Mouse (Mus musculus) R1 (cell line): ENCODE measurements around the gene Ptk6.

Source experiments
- DNase-seq: peaks from one replicate; pipeline ENCODE4 v3.0.0-alpha.2; 2018; ENCODE audit warnings: low read depth, low spot score

The Ptk6 gene

DNA sequence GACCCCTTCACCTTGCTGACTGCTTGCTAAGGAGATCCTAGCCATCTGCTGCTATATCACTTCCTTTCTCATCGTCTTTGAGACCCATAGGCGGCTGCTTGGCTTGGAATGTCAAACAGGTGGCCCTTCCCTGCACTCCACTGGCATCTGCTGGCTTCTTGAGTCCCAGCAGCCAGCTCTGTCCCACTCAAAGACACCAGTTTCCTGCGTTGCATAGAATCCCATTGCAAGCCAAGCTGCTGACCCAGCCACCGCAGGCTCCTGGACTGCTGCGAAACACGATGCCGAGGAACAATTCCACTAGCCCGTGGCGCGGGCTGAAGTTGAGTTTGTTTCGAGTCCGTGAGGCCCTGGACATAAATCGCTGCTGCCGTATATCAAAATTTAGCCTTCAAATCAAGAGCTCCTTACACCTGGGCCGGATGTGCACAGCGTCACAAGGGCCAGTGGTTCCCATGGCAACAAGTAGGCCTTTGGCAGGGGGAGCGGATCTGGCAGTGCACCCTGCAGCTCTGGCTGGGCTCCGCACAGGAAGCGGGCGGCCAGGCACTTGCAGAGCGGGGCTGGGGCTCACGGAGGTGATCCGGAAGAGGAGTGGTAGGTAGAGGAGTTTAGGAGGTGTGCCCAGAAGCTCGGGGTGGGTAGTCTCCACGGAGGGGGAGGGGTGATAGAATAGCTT lies 17.1 kb upstream of the Ptk6 start, which contains the start of gene Fndc11:
Gene Fndc11, plus strand, starts transcription at position 476 of the 679 bp plus-strand sequence.
- peak; percentile 98 for DNase-seq

DNA sequence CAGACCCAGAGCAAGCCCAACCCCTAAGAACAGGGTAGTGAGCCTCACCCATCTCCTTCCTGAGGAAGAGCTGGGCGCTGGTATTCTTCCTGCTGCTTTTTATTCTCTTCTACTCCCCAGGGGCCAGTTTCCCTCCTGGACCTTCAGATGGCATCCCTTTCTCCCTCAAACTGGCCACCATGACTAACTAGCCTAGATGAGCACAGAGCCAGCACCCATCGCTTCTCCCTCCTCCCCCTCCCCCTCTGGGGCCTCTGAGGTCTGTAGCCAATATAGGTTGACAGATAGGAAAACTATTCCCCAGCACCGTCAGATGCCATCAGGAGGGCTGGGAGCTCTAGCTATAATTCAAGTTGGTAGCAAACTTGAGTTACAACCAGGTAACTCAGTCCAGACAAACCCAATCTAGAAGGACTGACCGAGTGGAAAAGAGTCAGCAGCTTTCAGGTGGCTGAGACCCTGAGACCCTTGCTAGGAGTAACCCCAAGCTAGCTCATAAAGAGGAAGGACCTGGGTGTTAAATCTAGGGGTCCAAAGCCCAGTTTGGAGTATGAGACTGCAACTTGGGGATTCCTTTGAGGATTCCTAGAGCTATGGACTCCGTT lies 16.4 kb upstream of the Ptk6 start:
- no peak for DNase-seq

DNA sequence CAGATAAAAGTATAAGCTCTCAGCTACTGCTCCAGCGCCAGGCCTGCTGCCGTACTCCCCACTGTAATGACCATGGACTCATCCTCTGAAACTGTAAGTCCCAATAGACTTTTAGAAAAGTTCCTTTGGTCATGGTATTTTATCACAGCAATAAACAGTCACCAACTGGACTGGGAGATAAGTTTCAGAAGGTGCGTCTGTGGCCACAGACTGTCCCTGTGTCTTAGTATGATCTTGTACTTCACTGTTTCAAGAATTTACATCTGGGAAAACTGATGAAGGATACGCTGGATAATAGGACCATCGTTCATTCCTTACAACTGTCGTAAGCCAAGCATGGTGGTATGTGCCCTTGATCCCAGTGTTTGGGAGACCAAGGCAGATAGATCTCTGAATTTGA lies 13.4 kb upstream of the Ptk6 start:
- DNase-seq, result no peak

DNA sequence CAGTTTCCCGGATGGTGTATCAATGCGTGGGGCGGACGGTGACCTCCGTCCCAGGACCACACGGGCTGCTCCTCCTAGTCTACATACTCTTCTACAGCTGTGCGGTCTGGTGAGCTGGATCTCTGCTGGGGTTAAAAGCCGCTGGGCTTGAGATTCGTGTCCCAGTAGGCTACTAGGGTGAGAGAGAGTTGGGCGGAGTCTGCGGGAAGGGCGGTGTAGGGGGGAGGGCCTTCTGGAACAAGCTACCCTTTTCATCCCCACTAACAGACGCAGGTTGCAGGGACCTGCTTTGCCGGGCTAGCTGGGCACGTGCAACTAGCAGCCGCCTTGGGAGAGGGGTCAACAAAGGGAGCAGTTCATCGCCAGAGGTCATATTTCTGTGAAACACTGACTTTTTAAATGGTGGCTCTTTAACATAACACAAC lies 10.4 kb upstream of the Ptk6 start, which contains the start of gene Srms:
Gene Srms, minus strand, starts transcription at position 165 of the 425 bp plus-strand sequence.
- peak; percentile 81 for DNase-seq

DNA sequence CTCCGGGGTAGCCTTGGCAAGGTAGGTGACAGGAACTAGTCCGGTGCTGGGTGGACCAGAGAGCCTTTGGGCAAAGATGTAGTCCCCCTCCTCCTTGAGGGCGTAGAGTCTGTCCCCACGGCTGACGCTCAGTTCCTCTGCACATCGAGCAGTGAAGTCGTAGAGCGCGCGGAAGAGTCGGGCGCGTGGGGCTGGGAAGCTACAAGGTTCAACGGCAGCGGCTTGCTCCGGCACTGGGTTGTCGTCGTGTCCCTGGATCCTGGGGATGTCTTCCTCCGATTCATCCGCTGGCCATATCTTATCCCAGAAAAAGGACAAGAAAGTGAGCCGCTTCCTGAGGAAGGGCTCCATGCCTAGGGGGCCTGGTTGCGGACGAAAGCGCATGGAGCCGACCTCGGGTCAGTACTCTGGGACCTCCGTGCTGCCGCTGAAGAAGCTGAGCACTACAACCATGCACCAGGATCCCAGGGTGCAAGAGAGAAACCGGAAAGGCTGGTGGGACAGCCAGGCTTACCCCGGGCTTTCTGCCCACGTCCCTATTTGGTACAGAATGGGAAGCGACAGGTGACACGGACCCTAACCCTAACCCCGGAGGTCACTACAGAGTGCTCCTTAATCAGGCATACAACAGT lies 9.9 kb upstream of the Ptk6 start:
- DNase-seq, result no peak

DNA sequence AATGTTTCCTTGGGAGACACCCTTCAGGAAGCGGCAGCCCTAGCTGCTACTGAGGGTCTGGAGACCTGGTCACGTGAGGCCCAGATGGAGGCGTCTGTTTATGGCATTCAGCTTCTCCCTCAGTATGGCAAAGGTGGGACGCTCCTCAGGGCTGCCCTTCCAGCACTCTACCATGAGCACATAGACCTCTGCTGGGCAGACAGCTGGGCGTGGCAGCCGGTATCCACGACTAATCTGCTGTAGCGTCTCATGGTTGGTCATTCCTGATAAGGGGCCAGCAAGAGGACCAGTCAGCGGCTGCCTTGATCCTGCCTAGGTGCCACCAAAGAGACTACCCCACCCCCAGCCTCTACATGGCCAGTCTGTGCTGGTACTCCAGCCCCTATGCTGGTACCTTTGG lies 3.5 kb upstream of the Ptk6 start:
- no peak for DNase-seq

DNA sequence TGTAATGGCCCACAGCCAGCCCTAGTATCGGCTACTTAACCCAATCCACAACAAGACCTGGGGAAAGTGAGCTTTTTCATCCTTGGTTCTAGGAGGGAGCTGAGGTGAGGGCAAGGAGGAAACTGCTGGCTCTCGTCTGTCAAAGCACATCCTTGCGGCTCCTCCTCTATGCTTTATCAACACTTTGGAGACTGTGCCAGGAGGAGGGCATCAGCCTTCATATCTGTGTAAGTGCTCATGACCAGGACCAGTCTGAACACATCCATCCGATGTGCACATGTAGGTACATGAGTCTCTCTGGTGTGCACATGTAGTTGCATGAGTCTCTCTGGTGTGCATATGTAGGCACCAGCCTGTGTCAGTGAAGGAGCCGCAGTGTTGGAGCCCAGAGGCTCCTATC lies 3.1 kb upstream of the Ptk6 start:
- DNase-seq, result no peak

DNA sequence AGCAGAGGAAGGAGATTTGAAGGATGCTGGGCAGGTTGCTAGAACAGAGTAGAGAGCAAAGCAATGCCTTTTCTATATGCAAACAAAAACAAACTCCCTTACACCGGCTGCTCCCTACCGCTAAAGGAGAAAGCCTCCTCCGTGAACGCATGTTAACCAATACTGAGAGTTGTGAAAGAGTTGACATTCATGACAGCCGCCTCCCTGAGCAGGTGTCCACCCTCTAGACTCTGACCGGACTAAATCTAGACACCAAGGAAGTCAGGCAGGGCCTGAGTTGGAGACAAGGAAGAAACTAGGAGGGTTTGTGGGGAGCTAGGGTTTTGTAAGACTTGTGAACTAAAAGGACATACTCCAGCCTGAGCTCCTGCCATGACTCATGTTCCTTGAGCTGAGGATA lies 297 bp upstream of the Ptk6 start:
- DNase-seq, result no peak

DNA sequence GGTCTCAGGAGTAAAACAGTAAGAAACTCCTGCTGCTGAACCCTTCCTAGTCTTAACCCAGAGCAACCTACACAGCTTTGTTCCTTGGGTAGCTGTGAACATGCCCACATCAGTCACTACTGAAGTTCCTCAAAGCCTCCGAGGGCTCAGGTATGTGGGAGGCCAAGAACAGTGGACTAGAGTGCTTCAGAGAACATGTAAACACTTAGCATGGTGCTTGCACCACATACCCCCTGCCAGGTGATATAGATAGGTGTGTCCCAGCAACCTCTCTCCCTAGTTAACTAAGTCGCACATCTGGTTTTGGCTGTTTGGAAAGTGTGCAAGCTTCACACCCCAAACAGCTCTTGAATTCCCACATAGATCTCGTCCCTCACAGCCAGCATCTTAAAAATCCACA lies 983 bp downstream of the Ptk6 start:
- no peak for DNase-seq

DNA sequence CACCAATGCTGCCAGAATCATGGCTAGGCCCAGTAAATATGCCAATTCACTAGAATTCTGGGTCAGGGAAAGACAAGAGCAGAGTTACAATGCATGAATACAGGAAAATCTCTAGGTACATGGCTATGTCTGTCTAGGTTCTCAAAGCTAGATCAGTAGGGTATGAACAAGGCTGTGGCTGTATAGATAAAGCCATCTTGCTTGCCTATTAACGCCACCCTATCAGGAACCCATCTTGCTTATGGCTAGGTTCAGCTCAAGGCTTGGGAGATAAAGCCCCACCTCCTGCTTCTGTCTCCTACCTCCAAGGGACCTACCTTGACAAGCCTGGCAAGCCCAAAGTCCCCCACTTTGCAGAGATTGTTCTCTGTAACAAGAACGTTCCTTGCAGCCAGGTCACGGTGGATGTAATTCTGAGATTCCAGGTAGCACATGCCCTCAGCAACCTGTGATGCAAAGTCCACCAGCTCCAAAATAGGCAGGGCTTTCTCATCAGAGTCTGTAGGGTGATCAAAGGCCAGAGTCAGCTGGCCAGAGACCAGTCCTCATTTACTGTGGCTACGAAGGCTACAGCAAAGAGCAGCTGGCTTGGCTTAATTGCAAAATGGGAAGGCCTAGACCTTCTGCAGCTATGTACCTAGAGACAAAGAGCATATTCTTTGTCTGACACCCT lies 5.8 kb downstream of the Ptk6 start:
- DNase-seq, result no peak

DNA sequence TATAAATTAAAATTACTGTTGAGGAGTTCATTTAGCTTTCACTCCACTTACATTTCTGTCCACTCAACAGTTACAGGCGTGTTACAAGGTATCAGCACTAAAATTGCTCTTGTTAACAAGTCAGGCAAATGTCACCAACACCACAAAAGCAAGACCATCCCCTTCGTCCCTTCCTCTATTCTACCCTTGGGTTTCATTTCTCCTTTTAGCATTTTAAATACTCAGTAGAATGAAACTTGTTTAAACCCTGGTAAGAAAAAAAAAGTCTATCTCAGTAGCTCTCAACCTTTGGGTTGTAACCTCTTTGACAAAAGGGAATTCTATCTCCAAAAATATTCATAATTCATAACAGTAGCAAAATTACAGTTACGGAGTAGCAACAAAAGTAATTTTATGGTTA lies 9.5 kb downstream of the Ptk6 start:
- no peak for DNase-seq

DNA sequence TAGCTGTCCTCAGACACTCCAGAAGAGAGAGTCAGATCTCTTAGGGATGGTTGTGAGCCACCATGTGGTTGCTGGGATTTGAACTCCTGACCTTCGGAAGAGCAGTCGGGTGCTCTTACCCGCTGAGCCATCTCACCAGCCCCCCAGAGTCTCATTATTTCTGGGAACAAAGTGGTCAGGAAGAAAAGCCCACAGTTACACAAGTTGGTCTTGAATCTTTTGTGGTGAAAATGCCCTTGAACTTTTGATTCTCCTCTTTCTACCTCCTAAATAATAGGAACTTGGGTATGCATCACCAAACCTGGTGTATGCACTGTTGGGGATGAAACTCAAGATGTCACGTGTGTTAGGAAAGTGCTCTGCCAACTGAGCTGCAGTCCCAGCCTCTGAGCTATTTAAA lies 10.7 kb downstream of the Ptk6 start:
- DNase-seq, result peak; percentile 66

DNA sequence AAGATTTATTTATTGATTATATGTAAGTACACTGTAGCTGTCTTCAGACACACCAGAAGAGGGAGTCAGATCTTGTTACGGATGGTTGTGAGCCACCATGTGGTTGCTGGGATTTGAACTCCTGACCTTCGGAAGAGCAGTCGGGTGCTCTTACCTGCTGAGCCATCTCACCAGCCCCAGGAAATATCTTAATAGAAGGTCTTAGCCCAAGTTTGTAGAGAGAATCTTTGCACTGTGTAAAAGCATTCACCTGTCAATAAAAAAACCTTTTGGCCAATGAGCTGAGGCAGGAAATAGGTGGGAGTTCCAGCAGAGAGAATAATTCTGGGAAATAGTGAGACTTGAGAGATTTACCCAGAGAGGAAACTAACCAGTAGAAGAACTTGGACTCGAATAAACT lies 11.2 kb downstream of the Ptk6 start:
- peak; percentile 69 for DNase-seq

DNA sequence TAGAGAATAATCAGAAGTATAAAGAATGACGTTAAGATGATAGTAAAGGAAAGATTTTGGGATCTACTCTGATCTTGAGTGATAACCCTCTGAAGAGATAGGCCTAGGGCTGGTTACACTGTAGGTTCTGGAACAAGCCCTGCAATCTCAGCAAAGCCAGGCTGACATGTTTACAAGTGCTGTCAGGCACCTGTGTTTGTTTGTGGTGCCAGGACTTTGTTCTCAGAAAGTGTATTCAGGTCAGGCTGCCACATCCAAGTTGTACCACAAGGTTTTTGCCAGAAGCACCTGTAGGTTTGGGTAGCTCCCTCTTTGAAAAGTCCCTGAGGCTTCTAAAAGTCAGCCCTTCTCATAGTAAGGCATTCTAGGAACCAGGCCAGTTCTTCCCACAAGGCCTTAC lies 13.3 kb downstream of the Ptk6 start:
- no peak for DNase-seq

DNA sequence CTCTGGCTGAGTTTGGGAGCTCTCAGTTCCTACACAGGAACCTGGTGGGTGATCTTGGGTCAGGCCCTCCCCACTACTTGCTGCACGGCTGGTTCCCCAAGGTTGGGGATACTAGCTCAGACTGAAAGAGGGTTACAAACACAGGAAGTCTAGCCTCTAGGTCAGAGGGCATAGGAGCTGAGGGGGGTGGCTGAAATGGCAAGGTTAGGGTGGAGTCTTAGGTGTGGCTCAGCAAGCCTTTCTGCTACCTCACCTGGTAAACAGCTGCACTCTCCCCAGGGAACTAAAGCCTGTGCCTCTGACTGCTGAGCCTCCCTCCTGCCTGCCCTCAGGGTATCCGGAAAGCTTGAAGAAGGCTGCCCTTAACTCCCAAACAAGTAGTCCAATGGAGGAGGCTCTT lies 13.9 kb downstream of the Ptk6 start:
- peak; percentile 90 for DNase-seq

DNA sequence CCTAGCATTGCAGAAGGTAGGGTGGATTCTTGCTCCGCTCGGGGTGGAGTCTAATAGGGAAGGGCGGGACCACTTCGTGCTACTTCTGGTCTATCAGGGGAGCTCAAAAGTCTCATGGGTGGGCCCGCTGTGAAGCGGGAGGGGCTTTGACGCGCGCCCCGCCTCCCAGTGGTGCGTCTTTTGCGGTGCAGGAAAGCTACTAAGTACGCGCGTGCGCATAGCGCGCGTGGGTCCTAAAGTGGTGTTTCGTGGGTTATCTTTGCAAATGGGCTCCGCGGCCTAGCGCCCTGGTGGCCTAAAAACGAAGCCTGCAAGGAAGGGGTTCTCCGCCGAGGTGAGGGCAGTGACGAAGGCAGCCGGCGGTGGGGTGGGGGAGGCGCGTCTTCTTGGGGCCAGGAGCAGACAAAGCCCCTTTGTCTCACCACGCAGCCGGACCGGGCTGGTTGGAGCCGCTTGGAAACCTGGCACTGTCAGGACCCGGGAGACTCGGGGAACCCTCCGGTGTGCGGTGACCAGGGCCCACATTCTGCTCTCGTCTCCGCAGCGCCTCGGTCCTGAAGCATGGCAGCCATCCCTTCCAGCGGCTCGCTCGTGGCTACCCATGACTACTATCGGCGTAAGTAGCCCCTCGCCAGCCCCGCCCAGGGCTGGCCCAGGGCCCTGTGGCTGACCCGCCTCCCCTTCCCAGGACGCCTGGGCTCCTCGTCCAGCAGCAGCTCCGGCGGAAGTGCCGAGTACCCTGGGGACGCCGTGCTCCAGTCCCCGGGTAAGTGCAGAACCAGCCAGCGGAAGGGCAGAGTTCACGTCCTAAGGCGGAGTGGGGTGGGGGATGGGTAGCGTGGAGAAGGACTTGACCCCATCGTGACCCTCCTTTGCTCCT lies 15.2 kb downstream of the Ptk6 start, which contains the start of gene Ppdpf:
Gene Ppdpf, plus strand, starts transcription at position 127 of the 880 bp plus-strand sequence.
- DNase-seq, result peak; percentile 97

DNA sequence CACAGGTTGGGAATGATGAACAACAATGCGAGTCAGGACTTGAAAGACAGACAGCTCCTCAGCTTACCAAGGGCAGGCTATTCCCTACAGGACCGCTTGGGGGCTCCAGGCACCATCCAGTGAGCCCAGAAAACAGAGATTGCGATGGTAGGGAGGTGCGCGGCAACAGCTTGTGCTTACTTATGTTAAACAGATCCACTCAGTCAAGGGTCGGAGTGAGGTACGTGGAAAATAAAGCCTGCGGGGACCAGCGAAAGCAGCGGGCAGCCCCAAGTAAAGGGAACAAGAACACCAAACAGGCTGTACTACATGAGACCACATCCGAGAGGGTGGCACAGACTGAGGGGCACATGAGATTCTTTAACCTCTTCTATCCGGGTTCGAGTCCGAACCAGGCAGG lies 16.0 kb downstream of the Ptk6 start:
- peak; percentile 96 for DNase-seq

DNA sequence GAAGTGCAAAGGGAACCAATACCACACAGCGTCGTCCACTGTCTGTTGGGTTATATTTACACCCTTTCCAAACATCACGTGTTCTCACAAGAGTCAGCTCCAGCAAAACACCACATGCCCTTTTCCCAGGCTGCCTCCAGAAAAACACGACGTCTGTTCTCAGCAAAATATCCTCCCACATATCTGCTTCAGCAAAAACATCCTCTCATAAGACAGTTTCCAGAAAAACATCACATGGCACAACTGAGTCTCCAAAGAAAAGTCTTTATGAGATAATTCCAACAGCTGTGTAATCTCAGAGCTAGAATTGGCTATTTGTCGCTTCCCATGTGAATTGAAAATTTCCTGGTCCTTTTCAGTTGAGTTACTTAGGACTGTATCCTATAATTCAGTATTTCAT lies 21.7 kb downstream of the Ptk6 start:
- no peak for DNase-seq

DNA sequence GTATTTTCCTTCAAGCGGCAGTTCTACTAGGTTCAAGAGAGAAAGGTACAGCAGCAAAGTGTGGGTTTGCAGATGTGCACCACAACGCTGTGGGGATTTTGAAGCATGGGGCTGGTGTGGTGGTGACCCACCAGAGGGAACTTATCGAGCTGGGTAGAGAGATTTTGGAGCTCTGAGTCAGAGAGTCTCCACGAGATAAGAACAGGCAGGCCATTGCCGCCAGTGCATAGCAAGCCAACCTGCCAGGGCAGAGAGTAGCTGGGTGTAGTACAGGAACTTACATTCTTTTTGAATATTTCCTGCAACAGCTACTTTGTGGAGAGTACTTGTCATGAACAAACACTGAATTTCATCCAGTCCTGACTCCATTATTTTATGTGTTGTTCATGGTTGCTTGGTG lies 24.1 kb downstream of the Ptk6 start:
- DNase-seq, result no peak

DNA sequence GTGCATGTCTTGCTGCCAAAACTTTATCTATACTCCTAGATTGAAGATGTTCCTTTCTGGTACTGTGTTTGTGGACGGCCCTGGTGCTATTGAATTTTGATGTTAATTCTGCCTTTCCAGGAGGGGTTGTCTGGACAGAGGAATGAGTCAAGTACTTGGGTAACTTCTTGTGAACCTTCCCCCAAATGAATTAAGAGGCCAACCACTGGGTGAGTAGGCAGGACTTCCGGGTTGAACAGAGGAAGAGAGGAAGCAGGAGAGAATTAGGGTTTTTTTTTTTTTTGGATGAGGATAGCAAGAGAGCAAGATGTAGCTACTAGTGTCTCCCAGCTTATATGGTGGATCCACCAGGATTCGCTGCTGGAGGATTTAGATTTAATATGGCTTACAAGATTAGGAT lies 24.6 kb downstream of the Ptk6 start:
- no peak for DNase-seq

DNA sequence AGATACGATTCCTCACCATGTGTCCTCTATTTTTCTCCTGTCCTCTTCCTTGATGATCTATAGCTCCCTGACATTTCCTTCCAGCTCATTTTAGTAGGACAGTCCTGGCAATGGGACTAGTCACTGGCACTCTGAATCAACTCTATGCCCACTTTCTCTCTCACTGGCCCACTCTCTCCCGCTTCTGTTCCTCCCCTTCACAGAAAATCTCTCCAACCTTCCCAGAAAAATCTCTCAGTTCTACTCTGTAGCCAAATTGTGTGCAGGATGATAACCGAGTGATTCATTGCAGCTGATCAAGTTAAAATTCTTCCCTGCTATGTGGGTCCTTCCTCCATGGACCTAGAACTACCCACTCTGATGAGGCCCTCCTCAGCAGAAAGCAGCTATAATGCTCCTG lies 27.9 kb downstream of the Ptk6 start:
- DNase-seq, result no peak
